ENCODE assay signal across 19 mouse cellular contexts in the genomic region with DNA sequence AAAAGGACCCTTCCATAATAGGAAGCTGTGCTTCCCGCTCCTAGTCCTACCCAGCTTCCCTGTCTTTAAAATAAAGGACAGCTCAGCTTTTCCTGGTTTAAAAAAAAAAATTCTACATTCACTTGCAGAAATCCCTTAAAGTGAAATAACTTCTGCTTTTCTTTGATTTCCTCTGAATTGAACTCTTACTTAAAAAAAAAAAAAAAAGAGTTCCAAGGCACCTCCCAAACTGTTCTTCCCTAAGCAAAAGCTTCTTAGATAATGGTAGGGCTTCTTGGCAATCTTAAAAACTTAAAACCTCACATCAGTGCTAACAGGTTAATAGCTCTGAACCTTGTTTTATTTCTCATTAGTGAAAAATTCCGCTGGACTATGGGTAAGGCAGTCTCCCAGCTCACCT. TPM values are rescaled to one million over a fixed set of nuclear protein-coding genes. Genes with fewer than 3 reads are reported as not detected.
"Had no signal": no experiment of that assay in that cellular context is flagged by ENCODE, and none has a peak within 500 bp of the region (broad histone marks: within the 10 kb centered on the region; RNA-seq: fewer than 3 reads in every experiment).

No protein-coding gene starts in this region.

- H3K27me3 ChIP-seq: limb, embryonic 15.5 days; liver, embryonic 15.5 days; midbrain, embryonic 13.5 days had no signal

- ATAC-seq: midbrain, embryonic 13.5 days had no signal

- DNase-seq: kidney, adult 11 months; kidney, postnatal 10 days; lung, embryonic 14.5 days; lung, postnatal 10 days; lung, postnatal 4 days; right cerebral cortex, postnatal 25 days; thymus, postnatal 4 days had no signal

- H3K4me3 ChIP-seq: left cerebral cortex, adult 2 months; midbrain, embryonic 13.5 days had no signal

- H3K27ac ChIP-seq: left cerebral cortex, adult 2 months; limb, embryonic 15.5 days; midbrain, embryonic 13.5 days had no signal

- H3K9ac ChIP-seq: limb, embryonic 15.5 days; lung, embryonic 14.5 days; midbrain, embryonic 13.5 days had no signal

- H3K9me3 ChIP-seq: limb, embryonic 15.5 days; liver, embryonic 15.5 days; midbrain, embryonic 13.5 days had no signal

RNA-seq across cellular contexts. Expression of gene Gm11634, which starts 15.9 kb away (rescaled TPM):
- total RNA-seq: layer of hippocampus, adult 8-10 months; layer of hippocampus, postnatal 25 days; left cerebral cortex, adult 2 months; left cerebral cortex, postnatal 14 days; midbrain, postnatal 0 days had no signal
- polyA plus RNA-seq: kidney, embryonic 14.5 days; large intestine, adult 2 months; limb, embryonic 11.5 days; limb, embryonic 15.5 days; lung, embryonic 14.5 days; midbrain, embryonic 13.5 days; midbrain, postnatal 0 days; neural tube, embryonic 14.5 days had no signal
